Mouse (Mus musculus) liver, adult 2 months (tissue): ENCODE measurements around the gene Arhgef28. TPM values are rescaled to one million over a fixed set of nuclear protein-coding genes. Genes with fewer than 3 reads are reported as not detected.

Experiments used
- DNase-seq: peaks from one replicate; pipeline ENCODE4 v3.0.0-alpha.2; 2011; ENCODE audit warnings: low read depth, low spot score; ENCODE audit errors: extremely low read depth
- H3K27ac ChIP-seq: fragments of 200-500 bp; replicated peaks from 2 replicates; pipeline ENCODE4 v1.5.1; 2012; ENCODE audit warnings: low read depth, mild to moderate bottlenecking, control low read depth, inconsistent platforms, low read length; ENCODE audit not compliant: insufficient read depth
- H3K27me3 ChIP-seq: fragments of 200-500 bp; 2 replicates; pipeline ENCODE4 v1.6.1; 2012; ENCODE audit warnings: mild to moderate bottlenecking, moderate library complexity, low read length, inconsistent platforms; ENCODE audit not compliant: control insufficient read depth, insufficient read depth
- H3K36me3 ChIP-seq: fragments of 200-500 bp; 2 replicates; pipeline ENCODE4 v1.6.1; 2012; ENCODE audit warnings: low read length, inconsistent platforms; ENCODE audit not compliant: control insufficient read depth, insufficient read depth
- H3K4me1 ChIP-seq: fragments of 200-500 bp; 2 replicates; pipeline ENCODE4 v1.6.1; 2011; ENCODE audit warnings: low read length; ENCODE audit not compliant: control insufficient read depth, insufficient read depth
- H3K4me3 ChIP-seq: fragments of 200-500 bp; 2 replicates; pipeline ENCODE4 v1.5.1; 2011; ENCODE audit warnings: low read depth, mild to moderate bottlenecking, control low read depth, low read length, moderate library complexity; ENCODE audit not compliant: insufficient read depth
- H3K79me2 ChIP-seq: fragments of 200-500 bp; 2 replicates; pipeline ENCODE4 v1.6.1; 2012; ENCODE audit warnings: inconsistent platforms, mild to moderate bottlenecking, low read length, moderate library complexity; ENCODE audit not compliant: control insufficient read depth, insufficient read depth
- H3K9ac ChIP-seq: fragments of 200-500 bp; 2 replicates; pipeline ENCODE4 v1.6.1; 2012; ENCODE audit warnings: low read depth, mild to moderate bottlenecking, control low read depth, inconsistent platforms, low read length
- CTCF ChIP-seq: fragments of 200-500 bp; IDR thresholded peaks from 2 replicates; pipeline ENCODE4 v1.5.1; 2011; ENCODE audit warnings: low read depth, low read length, control low read depth
- POLR2A ChIP-seq: fragments of 200-500 bp; IDR thresholded peaks from 2 replicates; pipeline ENCODE4 v1.6.1; 2011; ENCODE audit warnings: low read length, control low read depth; ENCODE audit not compliant: insufficient read depth; ENCODE audit errors: extremely low read depth
- WGBS: fragments of 180-500 bp; shearing (Covaris S2); methylation state at CpG from one replicate; pipeline ENCODE4 v1.1.7; 2018; 5-methylcytosine and 5-hydroxymethylcytosine counted together
- polyA plus RNA-seq: library from polyadenylated mRNA; depleted of rRNA; stranded (reverse); fragments of >200 nt; gene quantifications from 2 replicates; pipeline ENCODE4 v1.2.3, GENCODE M21; 2012
- total RNA-seq: library from RNA; depleted of rRNA; stranded (reverse); fragments of >200 nt; gene quantifications from 2 replicates; pipeline ENCODE4 v1.2.3, GENCODE M21; 2014

The Arhgef28 gene
- total and polyA plus RNA-seq, 2 experiments: 0.20 to 0.37 TPM

GRCm38 (mm10) chr13:97937919-97938318 is 268.3 kb downstream of the Arhgef28 start:
- TF ChIP-seq CTCF: peak; percentile 16; the same call in 1 of the 2 replicates
- TF ChIP-seq POLR2A: no peak
- Histone ChIP-seq H3K27ac (no peak overlapping the region), H3K9ac (no peak overlapping the region), H3K4me3 (no peak overlapping the region), H3K4me1 (no peaks in the 10 kb centered on the region), H3K27me3 (no peaks in the 10 kb centered on the region), H3K79me2 (no peaks in the 10 kb centered on the region), H3K36me3 (no peaks in the 10 kb centered on the region)
- WGBS: 19% methylated on average over 7 of the region's 7 CpGs
- DNase-seq: peak; percentile 28

GRCm38 (mm10) chr13:97928135-97928497 is 278.1 kb downstream of the Arhgef28 start:
- Histone ChIP-seq H3K4me3 (no peak overlapping the region), H3K4me1 (peaks cover 2% of the 10 kb centered on the region; the same call in 1 of the 2 replicates), H3K9ac (no peak overlapping the region), H3K36me3 (no peaks in the 10 kb centered on the region), H3K79me2 (no peaks in the 10 kb centered on the region), H3K27me3 (no peaks in the 10 kb centered on the region), H3K27ac (no peak overlapping the region)
- no peak for DNase-seq
- TF ChIP-seq CTCF: no peak
- no peak for TF ChIP-seq POLR2A
- 68% methylated on average over 8 of the region's 8 CpGs for whole genome bisulfite sequencing

GRCm38 (mm10) chr13:97927376-97928134 is 278.7 kb downstream of the Arhgef28 start:
- peak; percentile 64 for DNase-seq
- Histone ChIP-seq H3K9ac (no peak overlapping the region), H3K4me1 (peaks cover 2% of the 10 kb centered on the region; the same call in 1 of the 2 replicates), H3K36me3 (no peaks in the 10 kb centered on the region), H3K79me2 (no peaks in the 10 kb centered on the region), H3K4me3 (no peak overlapping the region), H3K27me3 (no peaks in the 10 kb centered on the region), H3K27ac (no peak overlapping the region)
- 55% methylated on average over 14 of the region's 14 CpGs for WGBS
- TF ChIP-seq CTCF: no peak
- TF ChIP-seq POLR2A: no peak

- Histone ChIP-seq H3K27ac (no peak overlapping the region), H3K4me3 (no peak overlapping the region), H3K27me3 (no peaks in the 10 kb centered on the region), H3K79me2 (no peaks in the 10 kb centered on the region), H3K9ac (no peak overlapping the region), H3K36me3 (no peaks in the 10 kb centered on the region), H3K4me1 (peaks cover 2% of the 10 kb centered on the region; the same call in 1 of the 2 replicates)
- TF ChIP-seq CTCF (no peak), POLR2A (no peak)
- WGBS: 91% methylated on average over 10 of the region's 10 CpGs
- DNase-seq: no peak
Measured at GRCm38 (mm10) chr13:97926371-97926770, 279.9 kb downstream of the Arhgef28 start.

- no peaks in the 10 kb centered on the region for H3K79me2 ChIP-seq
- peaks cover 2% of the 10 kb centered on the region; the same call in 1 of the 2 replicates for H3K4me1 ChIP-seq
- H3K27ac ChIP-seq: no peak overlapping the region
- 96% methylated on average over 5 of the region's 5 CpGs for WGBS
- no peak overlapping the region for H3K4me3 ChIP-seq
- DNase-seq: no peak
- H3K27me3 ChIP-seq: no peaks in the 10 kb centered on the region
- TF ChIP-seq POLR2A (no peak), CTCF (no peak)
- H3K9ac ChIP-seq: no peak overlapping the region
- no peaks in the 10 kb centered on the region for H3K36me3 ChIP-seq
Measured at GRCm38 (mm10) chr13:97923009-97923408, 283.2 kb downstream of the Arhgef28 start.

- Histone ChIP-seq H3K4me1 (no peaks in the 10 kb centered on the region), H3K9ac (no peak overlapping the region), H3K27ac (no peak overlapping the region), H3K36me3 (no peaks in the 10 kb centered on the region), H3K27me3 (no peaks in the 10 kb centered on the region), H3K79me2 (no peaks in the 10 kb centered on the region), H3K4me3 (no peak overlapping the region)
- 83% methylated on average over 8 of the region's 8 CpGs for WGBS
- DNase-seq: no peak
- no peak for TF ChIP-seq POLR2A
- no peak for TF ChIP-seq CTCF
Measured at GRCm38 (mm10) chr13:97919590-97919989, 286.6 kb downstream of the Arhgef28 start.
